Mouse (Mus musculus): Measurements from ENCODE around the gene Tcaim. TPM values are rescaled to one million over a fixed set of nuclear protein-coding genes. Genes with fewer than 3 reads are reported as not detected.

Tcaim gene
- polyA plus RNA-seq, 1 experiment from 2014 or later: 3.7 TPM

DNA sequence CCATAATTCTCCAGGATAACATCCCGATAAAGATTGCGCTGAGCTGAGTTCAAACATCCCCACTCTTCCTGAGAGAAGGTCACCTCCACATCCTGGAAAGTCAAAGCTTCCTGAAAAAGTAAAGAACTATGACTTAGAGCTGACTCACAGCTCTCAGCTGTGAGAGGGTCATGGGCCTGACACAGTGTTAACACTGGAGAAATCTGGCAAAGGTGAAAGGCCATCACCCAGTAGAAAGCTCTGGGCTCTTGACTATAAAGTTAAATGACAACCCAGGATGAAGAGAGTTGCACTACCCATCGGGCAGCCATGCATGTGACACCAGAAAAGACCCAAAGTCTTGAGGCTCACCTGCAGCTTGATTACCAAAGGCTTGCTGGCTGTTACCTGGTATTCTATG, 51.4 kb downstream of the Tcaim start:
- H3K27me3 ChIP-seq (ENCODE audit: insufficient read depth, low read length): no peaks in the 10 kb centered on the region
- no peaks in the 10 kb centered on the region for H3K4me1 ChIP-seq (ENCODE audit: insufficient read depth)
- TF ChIP-seq CTCF (IDR thresholded peaks at IDR 0.05; ENCODE audit: low read depth) (no peak), EP300 (IDR thresholded peaks at IDR 0.05; ENCODE audit: low read depth) (no peak)
- 94% methylated on average over 3 of the region's 3 CpGs for WGBS (ENCODE audit: insufficient replicate concordance)
- no peak overlapping the region for H3K4me2 ChIP-seq (ENCODE audit: low read depth, low read length)
- ATAC-seq: no peak
- H3K27ac ChIP-seq (ENCODE audit: low read depth): no peak overlapping the region
- no peak for DNase-seq
- H3K9ac ChIP-seq (replicated peaks): no peak overlapping the region
- H3K9me3 ChIP-seq (ENCODE audit: low read length): peaks cover 56% of the 10 kb centered on the region
- no peak overlapping the region for H3K4me3 ChIP-seq (ENCODE audit: low read depth, low read length)
- H3K36me3 ChIP-seq (replicated peaks; ENCODE audit: insufficient read depth, low read length): peaks cover 90% of the 10 kb centered on the region

DNA sequence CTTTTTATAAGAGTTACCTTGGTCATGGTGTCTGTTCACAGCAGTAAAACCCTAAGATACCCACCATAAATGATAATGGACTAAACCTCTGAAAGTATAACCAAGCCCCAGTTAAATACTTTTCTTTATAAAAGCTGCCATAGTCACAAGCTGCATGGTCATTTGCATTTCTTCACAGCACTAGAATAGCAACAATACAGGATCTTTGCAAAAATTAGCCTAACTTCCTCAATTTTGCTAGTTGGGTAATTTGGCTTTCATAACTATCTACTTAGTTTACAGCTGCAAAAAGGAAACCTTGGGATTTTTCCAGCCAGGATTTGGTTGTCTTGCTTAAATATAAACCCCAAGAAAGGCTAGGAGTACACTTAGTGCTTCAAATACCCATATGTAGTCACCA, 55.4 kb downstream of the Tcaim start:
- Histone ChIP-seq H3K27me3 (ENCODE audit: insufficient read depth, low read length) (no peaks in the 10 kb centered on the region), H3K4me1 (ENCODE audit: insufficient read depth) (peaks cover 12% of the 10 kb centered on the region), H3K4me3 (ENCODE audit: low read depth, low read length) (no peak overlapping the region), H3K27ac (ENCODE audit: low read depth) (no peak overlapping the region), H3K36me3 (replicated peaks; ENCODE audit: insufficient read depth, low read length) (peaks cover 64% of the 10 kb centered on the region), H3K9me3 (ENCODE audit: low read length) (peaks cover 45% of the 10 kb centered on the region), H3K4me2 (ENCODE audit: low read depth, low read length) (no peak overlapping the region), H3K9ac (replicated peaks) (no peak overlapping the region)
- no peak for TF ChIP-seq EP300 (IDR thresholded peaks at IDR 0.05; ENCODE audit: low read depth)
- TF ChIP-seq CTCF (IDR thresholded peaks at IDR 0.05; ENCODE audit: low read depth): no peak
- DNase-seq (no peak), ATAC-seq (no peak)

DNA sequence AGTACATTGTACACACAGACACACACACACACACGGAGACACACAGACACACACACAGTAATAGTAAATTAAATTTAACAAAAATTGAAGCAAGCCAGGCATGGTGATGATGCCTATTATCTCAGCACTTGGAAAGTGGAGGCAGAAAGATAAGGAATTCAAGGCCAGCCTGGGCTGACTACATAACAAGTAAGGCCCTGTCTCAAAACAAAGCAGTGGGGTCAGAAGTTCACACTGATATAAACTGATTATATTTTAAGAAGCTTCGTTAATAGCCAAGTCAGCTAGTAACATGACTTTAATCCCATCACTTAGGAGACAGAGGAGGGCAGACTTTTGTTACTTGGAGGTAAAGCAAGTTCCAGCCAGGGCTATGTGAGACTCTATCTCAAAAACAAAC, 58.4 kb downstream of the Tcaim start:
- H3K4me2 ChIP-seq (ENCODE audit: low read depth, low read length): 0 out of 2 replicates have a peak overlapping the region, but pooled peaks have one; percentile 71
- H3K27ac ChIP-seq (ENCODE audit: low read depth): no peak overlapping the region
- TF ChIP-seq CTCF (IDR thresholded peaks at IDR 0.05; ENCODE audit: low read depth) (no peak), EP300 (IDR thresholded peaks at IDR 0.05; ENCODE audit: low read depth) (no peak)
- peaks cover 37% of the 10 kb centered on the region for H3K36me3 ChIP-seq (replicated peaks; ENCODE audit: insufficient read depth, low read length)
- peaks cover 35% of the 10 kb centered on the region for H3K9me3 ChIP-seq (ENCODE audit: low read length)
- no peaks in the 10 kb centered on the region for H3K27me3 ChIP-seq (ENCODE audit: insufficient read depth, low read length)
- 72% methylated on average over 2 of the region's 2 CpGs for WGBS (ENCODE audit: insufficient replicate concordance)
- H3K9ac ChIP-seq (replicated peaks): no peak overlapping the region
- peaks cover 12% of the 10 kb centered on the region for H3K4me1 ChIP-seq (ENCODE audit: insufficient read depth)
- ATAC-seq: no peak
- no peak overlapping the region for H3K4me3 ChIP-seq (ENCODE audit: low read depth, low read length)
- no peak for DNase-seq

DNA sequence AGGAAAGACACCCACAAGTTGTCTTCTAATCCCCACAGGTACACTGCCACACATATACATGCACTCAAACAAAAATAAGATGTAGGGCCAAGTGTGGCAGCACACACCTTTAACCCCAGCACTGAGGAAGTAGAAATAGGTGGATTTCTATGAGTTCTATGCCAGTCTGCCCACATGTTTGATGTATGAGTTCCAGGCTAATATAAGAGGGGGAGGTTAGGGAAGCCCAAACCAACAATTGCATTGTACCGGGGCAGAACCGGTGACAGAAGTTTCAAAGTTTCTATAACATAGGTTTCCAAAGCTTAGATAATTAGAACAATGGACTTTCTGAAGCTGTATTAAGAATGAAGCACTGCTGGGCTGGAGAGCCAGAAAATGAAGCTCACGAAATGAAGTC, 59.5 kb downstream of the Tcaim start:
- ATAC-seq (no peak), DNase-seq (no peak)
- Histone ChIP-seq H3K4me2 (ENCODE audit: low read depth, low read length) (peak overlapping the region; percentile 71), H3K27ac (ENCODE audit: low read depth) (no peak overlapping the region), H3K9ac (replicated peaks) (peak overlapping the region; percentile 87), H3K27me3 (ENCODE audit: insufficient read depth, low read length) (no peaks in the 10 kb centered on the region), H3K4me3 (ENCODE audit: low read depth, low read length) (peak overlapping the region; percentile 82), H3K4me1 (ENCODE audit: insufficient read depth) (peaks cover 12% of the 10 kb centered on the region), H3K9me3 (ENCODE audit: low read length) (peaks cover 25% of the 10 kb centered on the region), H3K36me3 (replicated peaks; ENCODE audit: insufficient read depth, low read length) (peaks cover 26% of the 10 kb centered on the region)
- WGBS (ENCODE audit: insufficient replicate concordance): 54% methylated on average over 3 of the region's 3 CpGs
- TF ChIP-seq EP300 (IDR thresholded peaks at IDR 0.05; ENCODE audit: low read depth): no peak
- no peak for TF ChIP-seq CTCF (IDR thresholded peaks at IDR 0.05; ENCODE audit: low read depth)

DNA sequence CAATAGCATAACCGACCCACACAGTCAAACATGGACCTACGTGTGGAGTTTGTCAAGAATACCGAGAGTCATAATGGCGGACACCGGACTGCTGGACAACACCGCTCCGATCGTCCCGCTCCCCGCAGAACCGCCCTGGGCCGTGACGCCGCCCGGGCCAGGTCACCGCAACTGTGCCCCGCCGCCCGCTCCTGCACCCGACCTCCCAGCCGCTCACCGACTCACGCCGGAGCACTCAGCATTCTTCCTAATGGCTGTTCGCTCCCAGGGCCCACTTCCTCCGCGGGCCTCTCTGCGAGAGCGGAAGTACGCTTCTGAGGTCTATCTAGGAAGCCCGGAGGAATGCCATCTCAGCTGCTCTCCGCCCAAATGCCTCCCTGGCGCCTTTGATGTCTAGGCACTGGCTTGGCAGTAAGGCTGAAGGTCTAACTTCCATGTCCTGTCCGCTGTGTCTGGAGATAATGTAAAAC, 60.4 kb downstream of the Tcaim start, which contains the start of gene Zfp445:
Gene Zfp445, minus strand, starts transcription at position 310 of the 470 bp plus-strand sequence.
- WGBS (ENCODE audit: insufficient replicate concordance): under 1% methylated on average over 34 of the region's 34 CpGs
- Histone ChIP-seq H3K36me3 (replicated peaks; ENCODE audit: insufficient read depth, low read length) (peaks cover 20% of the 10 kb centered on the region), H3K4me2 (ENCODE audit: low read depth, low read length) (peak within 1 kb of the TSS; percentile 71), H3K9me3 (ENCODE audit: low read length) (peaks cover 16% of the 10 kb centered on the region), H3K27ac (ENCODE audit: low read depth) (peak within 1 kb of the TSS; percentile 92), H3K4me1 (ENCODE audit: insufficient read depth) (peaks cover 12% of the 10 kb centered on the region), H3K27me3 (ENCODE audit: insufficient read depth, low read length) (no peaks in the 10 kb centered on the region), H3K4me3 (ENCODE audit: low read depth, low read length) (peak within 1 kb of the TSS; percentile 82), H3K9ac (replicated peaks) (peak within 1 kb of the TSS; percentile 87)
- TF ChIP-seq CTCF (IDR thresholded peaks at IDR 0.05; ENCODE audit: low read depth) (no peak), EP300 (IDR thresholded peaks at IDR 0.05; ENCODE audit: low read depth) (no peak)
- DNase-seq (peak; percentile 84), ATAC-seq (peak; percentile 95)

DNA sequence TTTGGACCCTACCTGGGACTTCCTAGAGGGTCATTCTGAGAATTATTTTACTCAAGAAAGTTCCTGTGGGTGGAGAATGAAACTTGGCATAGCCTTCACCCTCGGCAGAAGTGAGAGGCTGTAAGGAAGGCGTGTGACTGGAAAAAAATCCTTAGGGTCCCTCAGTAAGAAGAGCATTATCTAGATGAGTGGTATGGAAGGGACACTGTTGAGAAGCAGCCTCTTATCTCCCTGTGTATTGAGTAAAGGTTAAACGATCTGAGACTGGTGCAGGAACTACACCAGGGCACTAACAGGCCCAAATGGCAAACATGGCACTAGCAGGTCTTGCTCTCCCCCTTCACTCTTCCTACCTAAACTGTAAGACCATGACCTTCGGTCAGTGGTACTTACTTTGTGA, 60.9 kb downstream of the Tcaim start:
- WGBS (ENCODE audit: insufficient replicate concordance): 72% methylated on average over 4 of the region's 4 CpGs
- H3K4me2 ChIP-seq (ENCODE audit: low read depth, low read length): peak overlapping the region; percentile 71
- no peak for ATAC-seq
- H3K27me3 ChIP-seq (ENCODE audit: insufficient read depth, low read length): no peaks in the 10 kb centered on the region
- no peak overlapping the region for H3K27ac ChIP-seq (ENCODE audit: low read depth)
- peak overlapping the region; percentile 82 for H3K4me3 ChIP-seq (ENCODE audit: low read depth, low read length)
- peaks cover 16% of the 10 kb centered on the region for H3K36me3 ChIP-seq (replicated peaks; ENCODE audit: insufficient read depth, low read length)
- H3K4me1 ChIP-seq (ENCODE audit: insufficient read depth): peaks cover 12% of the 10 kb centered on the region
- TF ChIP-seq EP300 (IDR thresholded peaks at IDR 0.05; ENCODE audit: low read depth): no peak
- TF ChIP-seq CTCF (IDR thresholded peaks at IDR 0.05; ENCODE audit: low read depth): no peak
- H3K9ac ChIP-seq (replicated peaks): peak overlapping the region; percentile 87
- peaks cover 12% of the 10 kb centered on the region for H3K9me3 ChIP-seq (ENCODE audit: low read length)
- no peak for DNase-seq

Data from liver, postnatal 0 days (tissue).